Mouse (Mus musculus) hindbrain, embryonic 14.5 days (tissue): ENCODE measurements around the gene Bmp10. TPM values are rescaled to one million over a fixed set of nuclear protein-coding genes. Genes with fewer than 3 reads are reported as not detected.

Experiments
- ATAC-seq: fragments of 200-750 bp; cut with Nextera tagmentation; 2 replicates; pipeline ENCODE4 v1.8.0; 2017; ENCODE audit warnings: moderate number of reproducible peaks, mild to moderate bottlenecking, moderate TSS enrichment, moderate library complexity; ENCODE audit not compliant: low FRiP score
- DNase-seq: peaks from one replicate; pipeline ENCODE4 v3.0.0-alpha.2; 2015; ENCODE audit warnings: low spot score
- H3K27ac ChIP-seq: fragments of 300-500 bp; sonication (generic); 2 replicates; pipeline ENCODE4 v1.5.1; 2014; ENCODE audit warnings: mild to moderate bottlenecking, moderate library complexity
- H3K27me3 ChIP-seq: fragments of 300-500 bp; sonication (generic); 2 replicates; pipeline ENCODE4 v1.6.1; 2014; ENCODE audit warnings: mild to moderate bottlenecking, low read length, mixed read lengths; ENCODE audit not compliant: control insufficient read depth, insufficient read depth
- H3K36me3 ChIP-seq: fragments of 300-500 bp; sonication (generic); replicated peaks from 2 replicates; pipeline ENCODE4 v1.6.1; 2014; ENCODE audit not compliant: control insufficient read depth, insufficient read depth
- H3K4me1 ChIP-seq: fragments of 300-500 bp; sonication (generic); replicated peaks from 2 replicates; pipeline ENCODE4 v1.6.1; 2014; ENCODE audit warnings: antibody characterized with exemption, low read length, mixed read lengths; ENCODE audit not compliant: control insufficient read depth, insufficient read depth
- H3K4me2 ChIP-seq: fragments of 300-500 bp; sonication (generic); replicated peaks from 2 replicates; pipeline ENCODE4 v1.6.1; 2014; ENCODE audit warnings: mild to moderate bottlenecking, moderate library complexity
- H3K4me3 ChIP-seq: fragments of 300-500 bp; sonication (generic); replicated peaks from 2 replicates; pipeline ENCODE4 v1.5.1; 2014; ENCODE audit warnings: mild to moderate bottlenecking, low read length
- H3K9ac ChIP-seq: fragments of 300-500 bp; sonication (generic); 2 replicates; pipeline ENCODE4 v1.6.1; 2014
- H3K9me3 ChIP-seq: fragments of 300-500 bp; sonication (generic); 2 replicates; pipeline ENCODE4 v1.6.1; 2016; ENCODE audit warnings: low read length; ENCODE audit not compliant: control insufficient read depth
- WGBS: fragments of 180-500 bp; shearing (Covaris S2); extraction: QIAGEN DNeasy Blood & Tissue Kit; methylation state at CpG from one replicate; pipeline ENCODE4 v1.1.7; 2014; 5-methylcytosine and 5-hydroxymethylcytosine counted together
- polyA plus RNA-seq: library from polyadenylated mRNA; unstranded; fragments of >200 nt; fragmentation: Nextera tagmentation; extraction: Ambion mirVana; gene quantifications from 2 replicates; pipeline ENCODE4 v1.2.1, GENCODE M21; 2014

The Bmp10 gene
- polyA plus RNA-seq, 1 experiment from 2014 or later, result not detected

DNA sequence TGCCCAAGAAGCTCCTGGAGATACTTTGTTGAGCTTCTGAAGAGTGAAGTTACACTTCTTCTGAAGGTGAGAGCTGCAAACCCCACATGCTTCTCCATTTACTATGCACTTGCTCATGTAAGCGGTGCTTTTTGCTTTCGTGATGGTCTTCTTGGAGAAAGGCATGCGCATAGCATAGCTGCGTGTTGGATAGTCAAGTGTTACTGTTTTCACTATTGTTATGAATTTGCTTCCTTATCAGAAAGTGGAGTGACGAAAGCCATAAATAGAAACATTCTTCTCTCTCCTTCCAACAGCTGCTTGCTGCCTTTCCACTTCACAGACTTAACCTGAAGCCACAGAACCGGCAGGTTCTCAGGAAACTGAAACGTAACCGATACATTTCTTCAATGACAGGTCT lies 8.0 kb downstream of the Bmp10 start:
- WGBS, result 90% methylated on average over 8 of the region's 8 CpGs
- ATAC-seq, result no peak
- no peak overlapping the region for H3K27ac ChIP-seq

DNA sequence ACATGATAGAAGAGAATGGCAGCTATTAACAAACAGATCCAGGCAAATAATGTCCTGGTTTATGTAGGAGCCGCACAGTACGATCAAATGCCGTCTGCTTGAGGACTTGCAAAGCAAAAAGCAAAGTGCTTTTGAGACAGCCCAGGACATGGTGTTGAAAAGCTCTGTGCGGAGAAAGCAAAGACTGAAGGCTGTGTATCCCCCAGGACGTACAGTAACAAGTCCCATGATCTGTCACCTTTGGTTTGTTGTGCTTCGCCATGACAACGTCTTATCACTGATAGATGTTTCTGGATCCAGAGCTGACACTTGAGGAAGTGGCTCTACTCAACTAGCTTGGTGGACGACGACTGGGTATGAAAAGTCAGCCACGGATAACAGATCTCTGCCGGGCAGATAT lies 14.5 kb downstream of the Bmp10 start:
- ATAC-seq (no peak), DNase-seq (no peak)
- no peak overlapping the region for H3K4me2 ChIP-seq
- H3K27ac ChIP-seq, result no peak overlapping the region
- H3K9ac ChIP-seq, result no peak overlapping the region
- H3K9me3 ChIP-seq, result no peaks in the 10 kb centered on the region
- WGBS, result 90% methylated on average over 11 of the region's 11 CpGs
- H3K4me3 ChIP-seq, result no peak overlapping the region
- no peaks in the 10 kb centered on the region for H3K4me1 ChIP-seq
- no peaks in the 10 kb centered on the region for H3K27me3 ChIP-seq
- no peaks in the 10 kb centered on the region for H3K36me3 ChIP-seq

More for the DNA sequence above, 8.0 kb downstream of the Bmp10 start:
- Histone ChIP-seq H3K27me3 (no peaks in the 10 kb centered on the region), H3K9me3 (no peaks in the 10 kb centered on the region), H3K4me3 (no peak overlapping the region), H3K4me1 (no peaks in the 10 kb centered on the region), H3K4me2 (no peak overlapping the region), H3K36me3 (no peaks in the 10 kb centered on the region), H3K9ac (no peak overlapping the region)
- DNase-seq, result no peak

DNA sequence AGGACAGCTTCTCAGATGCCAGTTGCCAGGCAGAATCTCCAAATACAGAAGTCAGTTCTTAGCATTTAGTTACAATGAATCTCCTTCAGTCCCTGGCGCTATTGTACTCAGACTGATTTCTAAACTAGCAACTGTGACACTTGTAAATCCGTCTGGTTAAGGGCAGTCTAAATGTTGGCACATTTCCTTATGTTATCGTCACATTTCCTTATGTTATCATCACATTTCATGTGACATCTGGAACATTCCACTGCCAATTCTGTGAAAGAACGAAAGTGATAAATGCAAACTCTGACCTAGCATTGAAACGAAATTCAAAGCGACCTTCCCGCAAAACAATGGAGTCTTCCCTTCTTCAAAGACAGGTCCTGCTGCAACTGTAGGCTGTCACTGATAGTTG lies 16.4 kb downstream of the Bmp10 start:
- no peaks in the 10 kb centered on the region for H3K27me3 ChIP-seq
- DNase-seq (no peak), ATAC-seq (no peak)
- no peak overlapping the region for H3K27ac ChIP-seq
- no peaks in the 10 kb centered on the region for H3K9me3 ChIP-seq
- no peak overlapping the region for H3K4me2 ChIP-seq
- no peak overlapping the region for H3K9ac ChIP-seq
- H3K4me1 ChIP-seq, result no peaks in the 10 kb centered on the region
- H3K4me3 ChIP-seq, result no peak overlapping the region
- no peaks in the 10 kb centered on the region for H3K36me3 ChIP-seq
- 78% methylated on average over 7 of the region's 7 CpGs for WGBS

DNA sequence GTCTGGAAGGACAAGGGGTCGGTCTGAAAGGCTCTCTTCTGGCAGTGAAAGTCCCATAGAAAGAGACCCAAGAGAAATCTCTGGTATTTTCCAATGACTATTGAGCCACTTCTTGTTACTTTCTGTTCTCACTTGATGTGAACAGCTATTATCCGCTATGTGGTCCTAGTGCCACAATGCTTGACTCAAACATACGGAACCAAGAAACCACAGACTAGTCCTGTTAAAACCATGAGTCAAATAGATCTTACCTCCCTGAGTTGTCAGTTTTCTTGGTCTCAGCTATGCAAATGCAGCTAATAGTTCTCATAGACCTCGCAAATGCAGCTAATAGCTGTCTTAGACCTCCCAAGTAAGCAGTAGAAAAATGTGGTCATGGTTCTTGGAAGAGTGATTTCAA lies 18.4 kb downstream of the Bmp10 start:
- Histone ChIP-seq H3K27me3 (no peaks in the 10 kb centered on the region), H3K27ac (no peak overlapping the region), H3K9ac (no peak overlapping the region), H3K36me3 (no peaks in the 10 kb centered on the region), H3K4me1 (no peaks in the 10 kb centered on the region), H3K9me3 (no peaks in the 10 kb centered on the region), H3K4me2 (no peak overlapping the region), H3K4me3 (no peak overlapping the region)
- no peak for DNase-seq
- WGBS, result 95% methylated on average over 4 of the region's 4 CpGs
- no peak for ATAC-seq

DNA sequence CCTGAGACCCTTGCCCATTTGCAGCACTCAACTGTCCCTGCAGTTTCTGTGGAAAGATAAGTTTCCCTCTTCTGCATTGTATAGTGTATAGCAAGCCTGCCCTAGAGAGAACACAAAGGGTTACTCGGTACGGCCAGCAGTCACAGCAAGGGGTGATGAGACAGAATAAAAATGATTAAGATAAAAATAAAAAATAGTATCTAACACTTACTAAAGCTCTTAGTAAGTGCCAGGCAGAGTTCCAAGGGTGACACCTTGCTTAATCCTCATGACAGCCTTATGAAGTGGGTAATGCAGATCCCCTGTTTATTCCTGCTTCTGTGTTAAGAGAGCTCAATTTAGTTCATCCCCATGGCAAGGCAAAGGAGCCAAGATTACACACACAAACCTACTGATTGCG lies 20.7 kb downstream of the Bmp10 start:
- DNase-seq (no peak), ATAC-seq (no peak)
- Histone ChIP-seq H3K27ac (no peak overlapping the region), H3K4me3 (no peak overlapping the region), H3K36me3 (no peaks in the 10 kb centered on the region), H3K4me1 (no peaks in the 10 kb centered on the region), H3K27me3 (no peaks in the 10 kb centered on the region), H3K9me3 (no peaks in the 10 kb centered on the region), H3K9ac (no peak overlapping the region), H3K4me2 (no peak overlapping the region)
- 76% methylated on average over 3 of the region's 3 CpGs for WGBS

DNA sequence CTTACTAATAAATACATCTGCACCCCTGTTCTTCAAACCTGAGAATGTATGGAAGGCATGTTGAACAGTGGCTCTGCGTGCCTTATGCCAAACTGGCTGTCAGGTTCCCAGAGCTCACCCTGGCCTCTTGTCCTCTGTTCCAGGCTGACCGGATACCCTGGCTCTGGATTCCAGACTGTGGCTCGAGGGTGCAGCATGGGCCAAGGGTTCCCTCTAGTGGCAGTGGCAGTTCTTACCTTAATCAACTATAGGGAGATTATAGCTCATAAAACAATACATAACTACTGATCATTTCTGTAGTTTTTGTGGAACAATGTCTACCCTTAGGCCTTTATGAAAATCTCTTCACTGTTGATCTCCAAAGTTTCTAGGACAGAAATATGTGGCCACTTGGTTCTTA lies 22.2 kb downstream of the Bmp10 start:
- H3K4me2 ChIP-seq, result no peak overlapping the region
- H3K27me3 ChIP-seq, result no peaks in the 10 kb centered on the region
- WGBS, result 81% methylated on average over 3 of the region's 3 CpGs
- H3K36me3 ChIP-seq, result no peaks in the 10 kb centered on the region
- no peaks in the 10 kb centered on the region for H3K4me1 ChIP-seq
- ATAC-seq, result no peak
- no peaks in the 10 kb centered on the region for H3K9me3 ChIP-seq
- H3K27ac ChIP-seq, result no peak overlapping the region
- H3K4me3 ChIP-seq, result no peak overlapping the region
- no peak for DNase-seq
- H3K9ac ChIP-seq, result no peak overlapping the region

DNA sequence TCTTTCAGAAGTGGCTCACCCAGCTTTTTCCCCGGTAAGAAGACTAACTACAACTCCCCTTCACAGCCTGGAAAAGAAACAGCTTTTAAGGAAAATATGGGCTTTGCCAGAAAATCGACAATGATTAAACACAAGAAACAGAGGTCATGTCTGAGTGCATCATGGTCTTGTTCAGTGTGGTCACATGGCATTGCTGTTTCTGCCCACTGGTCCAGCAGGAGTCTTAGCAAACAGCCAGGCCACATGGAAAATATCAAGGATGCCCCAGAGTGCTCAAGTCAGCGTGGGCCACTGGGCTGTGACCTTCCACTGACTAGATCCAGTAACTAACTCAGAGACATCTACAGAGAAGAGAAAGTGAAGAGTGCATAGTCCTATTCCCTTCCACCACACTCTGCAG lies 23.0 kb downstream of the Bmp10 start:
- Histone ChIP-seq H3K27me3 (no peaks in the 10 kb centered on the region), H3K9me3 (no peaks in the 10 kb centered on the region), H3K27ac (no peak overlapping the region), H3K36me3 (no peaks in the 10 kb centered on the region), H3K4me3 (no peak overlapping the region), H3K4me1 (no peaks in the 10 kb centered on the region), H3K9ac (no peak overlapping the region), H3K4me2 (no peak overlapping the region)
- ATAC-seq (no peak), DNase-seq (no peak)
- 78% methylated on average over 3 of the region's 3 CpGs for WGBS

DNA sequence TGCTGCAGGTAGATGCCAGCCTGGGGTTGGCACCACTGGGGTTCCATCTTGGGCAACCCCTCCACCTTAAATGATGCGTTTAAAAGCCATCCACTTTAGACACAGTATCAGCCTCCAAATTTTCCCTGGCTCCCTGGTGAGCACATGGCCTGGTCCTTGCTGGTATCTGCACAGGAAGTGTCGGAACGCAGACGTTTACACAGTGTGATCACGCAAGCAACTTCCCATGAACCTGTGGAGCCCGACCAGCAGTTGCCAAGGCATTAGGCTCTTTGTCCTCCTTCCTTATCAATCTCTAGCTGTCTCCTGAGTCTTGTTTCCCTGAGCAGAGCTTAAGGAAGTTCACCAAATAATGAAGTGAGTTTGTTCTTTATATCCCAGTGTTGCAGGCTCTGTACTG lies 26.7 kb downstream of the Bmp10 start:
- no peaks in the 10 kb centered on the region for H3K36me3 ChIP-seq
- H3K9ac ChIP-seq, result no peak overlapping the region
- no peaks in the 10 kb centered on the region for H3K27me3 ChIP-seq
- no peak for DNase-seq
- no peaks in the 10 kb centered on the region for H3K9me3 ChIP-seq
- H3K27ac ChIP-seq, result no peak overlapping the region
- no peak overlapping the region for H3K4me3 ChIP-seq
- H3K4me1 ChIP-seq, result no peaks in the 10 kb centered on the region
- H3K4me2 ChIP-seq, result no peak overlapping the region
- no peak for ATAC-seq
- WGBS, result 72% methylated on average over 6 of the region's 6 CpGs

DNA sequence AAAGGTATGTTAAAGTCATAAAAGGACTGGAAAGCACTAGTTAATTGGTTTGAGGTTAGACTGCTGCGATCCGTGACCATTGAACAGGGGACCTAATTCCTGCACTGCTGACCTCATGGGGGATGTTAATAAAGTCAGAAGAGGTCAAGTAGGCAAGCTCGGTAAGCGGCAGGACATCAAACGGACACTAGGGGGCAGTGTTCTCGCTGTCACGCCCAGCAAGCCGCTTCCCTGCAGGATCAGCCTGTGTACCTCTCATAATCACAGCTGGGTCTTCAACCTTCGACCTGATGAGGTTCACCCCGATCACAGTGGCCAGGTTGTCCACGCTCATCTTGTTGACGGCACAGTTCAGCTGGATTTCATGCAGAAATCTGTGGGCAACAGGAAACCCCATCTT lies 37.4 kb downstream of the Bmp10 start:
- Histone ChIP-seq H3K27ac (no peak overlapping the region), H3K4me3 (no peak overlapping the region), H3K4me1 (no peaks in the 10 kb centered on the region), H3K9ac (no peak overlapping the region), H3K4me2 (peak overlapping the region; percentile 30), H3K9me3 (no peaks in the 10 kb centered on the region), H3K36me3 (no peaks in the 10 kb centered on the region), H3K27me3 (no peaks in the 10 kb centered on the region)
- no peak for ATAC-seq
- DNase-seq, result peak; percentile 74
- WGBS, result 11% methylated on average over 12 of the region's 12 CpGs

DNA sequence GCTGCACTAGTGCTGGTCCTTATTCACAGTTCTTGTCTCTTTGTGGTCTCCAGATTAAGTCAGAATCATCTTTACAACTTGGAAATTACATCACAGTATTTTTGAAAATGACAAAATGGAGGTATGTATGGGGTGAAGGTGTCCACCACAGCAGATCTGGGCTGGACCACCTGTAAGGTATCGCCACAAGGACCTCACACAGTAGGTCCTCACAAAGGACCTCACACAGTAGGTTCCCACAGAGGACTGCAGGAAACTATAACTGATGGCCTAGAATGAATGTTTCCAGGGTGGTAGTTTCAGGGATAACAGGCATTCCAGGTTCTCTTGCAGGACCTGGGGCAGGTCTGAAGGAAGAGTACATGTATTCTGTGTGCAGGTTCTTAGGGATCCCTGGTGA lies 38.6 kb downstream of the Bmp10 start:
- Histone ChIP-seq H3K4me1 (no peaks in the 10 kb centered on the region), H3K36me3 (no peaks in the 10 kb centered on the region), H3K4me2 (no peak overlapping the region), H3K4me3 (no peak overlapping the region), H3K27ac (no peak overlapping the region), H3K9ac (no peak overlapping the region), H3K27me3 (no peaks in the 10 kb centered on the region), H3K9me3 (no peaks in the 10 kb centered on the region)
- WGBS, result 94% methylated on average over 1 of the region's 1 CpGs
- ATAC-seq, result no peak
- DNase-seq, result no peak
